Mouse (Mus musculus) left cerebral cortex, postnatal 10 days (tissue): Measurements from ENCODE around the gene Elp5. TPM values are rescaled to one million over a fixed set of nuclear protein-coding genes. Genes with fewer than 3 reads are reported as not detected.
A peak's percentile ranks its signal among the peaks of the same experiment; 100 is the strongest.

Experiments
- DNase-seq, 2 experiments: peaks; one replicate each; pipeline ENCODE4 v3.0.0; 2021 to 2022; ENCODE audit warnings: low spot score in 2 of 2, mixed read lengths in 1 of 2; ENCODE audit errors: extremely low spot score in 1 of 2
- intact Hi-C: fragments of 180-260 bp; cut with DNase I; formaldehyde crosslinking; loops from one replicate; pipeline ENCODE4 v1.15.1; 2025
- total RNA-seq, 2 experiments: library from RNA; stranded (reverse); gene quantifications; 2 replicates each; pipeline ENCODE4 v1.2.3; 2021

Elp5 gene
- total RNA-seq, 2 experiments from 2014 or later, result 114 to 125 TPM

- peak; percentile 96 to 98 for DNase-seq
- intact Hi-C loops, result no loop called here
These were observed 13.2 kb upstream of the Elp5 start, which contains the start of gene Phf23 for GRCm38 (mm10) chr11:69995391-69995960. Gene Phf23, plus strand, starts transcription at chr11:69995777.

GRCm38 (mm10) chr11:69994401-69995090 is 12.2 kb upstream of the Elp5 start:
- DNase-seq, result no peak
- intact Hi-C loops, result no loop called here

GRCm38 (mm10) chr11:69992932-69993331 is 10.6 kb upstream of the Elp5 start:
- DNase-seq, result no peak
- intact Hi-C loops, result no loop called here

DNA sequence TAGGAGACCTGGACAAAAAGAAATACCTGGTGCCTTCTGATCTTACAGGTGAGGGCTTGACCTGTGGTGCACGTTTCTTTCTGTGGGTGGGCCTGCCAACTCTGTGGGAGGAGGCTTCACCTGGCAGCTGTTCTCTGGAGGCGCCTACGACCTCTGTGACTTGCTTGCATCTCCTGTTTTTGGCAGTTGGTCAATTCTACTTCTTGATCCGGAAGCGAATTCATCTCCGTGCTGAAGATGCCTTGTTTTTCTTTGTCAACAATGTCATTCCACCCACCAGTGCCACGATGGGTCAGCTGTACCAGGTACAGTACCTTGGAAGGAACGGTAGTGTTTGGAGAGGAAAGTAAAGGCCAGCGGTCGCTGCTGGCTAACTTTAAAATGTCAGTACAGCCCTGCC is 10.1 kb upstream of the Elp5 start:
- no peak for DNase-seq
- intact Hi-C loops, result no loop called here

- no peak for DNase-seq
- intact Hi-C loops, result no loop called here
These were observed 9.4 kb upstream of the Elp5 start for GRCm38 (mm10) chr11:69991711-69992110.

DNA sequence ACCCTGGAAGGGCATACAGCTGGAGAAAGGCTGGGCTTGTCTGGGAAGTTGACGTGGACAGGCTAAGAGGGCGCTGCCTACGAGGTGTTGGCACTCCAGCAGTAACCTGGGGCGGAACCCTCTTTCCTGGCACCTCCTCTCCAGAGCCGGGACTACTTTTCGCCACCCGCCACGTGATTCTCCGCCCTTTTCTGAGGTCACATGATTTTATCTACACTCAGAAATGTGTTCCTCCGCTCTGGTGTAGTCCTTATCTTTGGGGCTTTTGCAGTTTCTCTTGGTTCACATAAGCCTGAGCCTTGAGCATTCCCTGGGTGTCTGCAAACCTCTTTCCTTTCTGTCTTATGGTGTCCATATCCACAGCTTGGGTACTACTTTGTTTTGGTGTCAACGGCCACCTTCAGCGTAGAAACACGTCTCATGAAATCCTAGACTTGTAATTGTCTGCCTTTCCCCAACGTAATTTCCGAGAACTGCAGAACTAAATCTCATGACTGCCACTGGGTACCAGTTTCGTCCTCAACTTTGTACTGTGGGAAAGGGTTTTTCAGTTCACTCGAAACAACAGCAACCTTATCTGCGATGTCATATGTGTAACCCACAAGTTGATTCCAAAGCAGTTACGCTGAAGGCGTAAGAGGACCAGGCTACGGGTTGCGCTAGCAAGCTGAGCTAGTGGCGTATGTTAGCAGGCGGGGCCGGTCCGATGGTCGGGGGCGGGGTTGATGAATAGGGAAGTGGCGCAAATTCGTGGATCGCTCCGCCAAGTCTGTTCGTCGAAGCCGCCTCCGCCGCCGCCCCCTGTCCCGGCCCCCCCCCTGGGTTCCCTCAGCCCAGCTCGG is 8.8 kb upstream of the Elp5 start, which contains the start of gene Gabarap:
Gene Gabarap, plus strand, starts transcription at position 294 of the 842 bp plus-strand sequence.
- intact Hi-C loops, result no loop called here
- peak; percentile 96 to 99 for DNase-seq

- intact Hi-C loops, result no loop called here
- DNase-seq, result no peak
These were observed 7.6 kb upstream of the Elp5 start for GRCm38 (mm10) chr11:69989949-69990348.

- intact Hi-C loops, result no loop called here
- DNase-seq, result no peak
These were observed 2.1 kb upstream of the Elp5 start for GRCm38 (mm10) chr11:69984431-69984830.

DNA sequence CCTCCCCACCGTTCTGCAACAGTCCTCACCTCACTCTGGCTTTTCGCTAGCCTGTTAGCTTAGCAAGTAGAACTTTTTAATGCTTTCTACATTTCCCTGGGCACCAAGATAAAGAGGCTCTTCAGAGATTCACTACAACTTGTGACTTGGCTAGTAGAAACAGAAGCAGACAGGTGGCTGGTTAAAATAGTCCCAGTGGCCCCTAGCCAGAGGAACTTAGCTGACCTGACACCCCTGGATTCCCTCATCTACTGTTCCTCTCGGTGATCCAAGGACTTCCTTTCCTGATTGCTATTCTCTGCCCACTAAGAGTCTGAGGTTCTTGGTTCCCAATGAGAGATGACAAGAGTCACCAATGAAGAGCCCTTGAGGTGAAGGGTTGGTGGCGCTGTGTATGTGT is 1.1 kb upstream of the Elp5 start:
- DNase-seq, result no peak
- intact Hi-C loops, result no loop called here

DNA sequence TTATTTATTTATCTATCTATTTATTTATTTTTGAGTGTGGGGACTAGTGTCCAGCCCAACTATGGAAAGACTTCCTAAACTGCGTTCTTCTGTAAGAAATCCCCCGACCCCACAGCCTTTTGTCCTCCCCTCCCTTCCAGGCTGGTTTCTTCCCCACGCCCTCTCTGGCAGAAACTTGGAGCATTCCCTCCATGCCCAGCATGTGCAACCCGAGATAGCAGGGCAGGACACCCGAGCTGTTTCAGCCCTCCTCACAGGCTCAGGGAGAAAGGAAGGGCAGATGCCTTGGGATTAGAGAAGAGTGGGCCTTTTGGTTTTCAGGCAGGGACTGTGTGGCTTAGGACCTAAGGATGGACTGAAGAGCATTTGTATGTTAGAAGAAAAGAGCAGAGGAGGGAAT is 560 bp upstream of the Elp5 start:
- DNase-seq, result no peak
- intact Hi-C loops, result no loop called here

DNA sequence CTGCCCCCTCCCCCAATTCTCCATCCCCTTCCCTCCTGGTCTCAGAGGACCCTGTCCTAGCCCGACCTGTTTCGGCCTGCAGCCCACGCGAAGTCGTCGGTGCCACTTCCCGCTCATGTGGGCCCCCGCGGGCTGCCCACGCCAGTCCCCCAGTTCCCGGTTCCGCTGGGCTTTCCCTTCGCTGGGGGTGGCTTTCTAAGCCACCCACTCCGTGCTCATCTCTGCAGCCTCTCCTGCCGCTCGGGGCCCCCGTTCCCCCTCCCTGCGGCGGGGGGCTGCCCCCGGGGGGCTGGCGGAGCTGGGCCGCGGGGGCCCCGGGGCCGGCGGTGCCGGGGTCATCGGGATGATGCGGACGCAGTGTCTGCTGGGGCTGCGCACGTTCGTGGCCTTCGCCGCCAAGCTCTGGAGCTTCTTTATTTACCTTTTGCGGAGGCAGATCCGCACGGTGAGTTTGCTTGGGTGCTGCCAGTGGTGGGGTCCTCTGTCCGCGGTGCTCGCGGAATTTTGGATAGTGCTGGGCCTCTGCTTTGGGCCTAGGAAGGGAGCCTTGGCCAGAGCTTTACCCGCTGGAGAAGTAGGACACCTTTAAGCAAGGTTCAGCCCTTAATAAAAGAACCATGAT is 1.1 kb downstream of the Elp5 start, which contains the start of gene Ctdnep1:
Gene Ctdnep1, plus strand, starts transcription at position 16 of the 622 bp plus-strand sequence.
- DNase-seq, result no peak
- intact Hi-C loops, result no loop called here

- DNase-seq, result peak; percentile 96 to 98
- intact Hi-C loops, result no loop called here
These were observed 1.8 kb downstream of the Elp5 start for GRCm38 (mm10) chr11:69980196-69981140.

DNA sequence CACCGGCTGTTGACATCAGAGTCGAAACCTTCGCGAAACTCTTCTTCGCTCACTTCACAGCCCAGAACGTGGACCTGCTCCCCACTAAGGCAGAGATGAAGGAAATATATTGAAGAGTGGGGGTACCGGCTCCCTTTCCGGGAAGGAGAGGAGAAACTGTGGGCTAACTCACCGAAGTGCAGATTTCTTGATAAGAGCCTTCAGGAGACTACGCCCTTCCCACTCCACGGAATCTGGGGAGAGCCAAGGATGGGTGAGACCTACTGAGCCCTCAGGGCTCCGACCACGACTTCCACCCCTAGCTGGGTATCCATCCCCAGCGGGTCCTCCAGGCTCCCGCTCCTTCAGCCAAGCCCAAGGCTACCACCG is 2.5 kb downstream of the Elp5 start:
- intact Hi-C loops, result no loop called here

GRCm38 (mm10) chr11:69976271-69976670 is 6.0 kb downstream of the Elp5 start:
- no peak for DNase-seq
- intact Hi-C loops, result no loop called here

More for the DNA sequence above, 2.5 kb downstream of the Elp5 start:
- DNase-seq, result no peak

DNA sequence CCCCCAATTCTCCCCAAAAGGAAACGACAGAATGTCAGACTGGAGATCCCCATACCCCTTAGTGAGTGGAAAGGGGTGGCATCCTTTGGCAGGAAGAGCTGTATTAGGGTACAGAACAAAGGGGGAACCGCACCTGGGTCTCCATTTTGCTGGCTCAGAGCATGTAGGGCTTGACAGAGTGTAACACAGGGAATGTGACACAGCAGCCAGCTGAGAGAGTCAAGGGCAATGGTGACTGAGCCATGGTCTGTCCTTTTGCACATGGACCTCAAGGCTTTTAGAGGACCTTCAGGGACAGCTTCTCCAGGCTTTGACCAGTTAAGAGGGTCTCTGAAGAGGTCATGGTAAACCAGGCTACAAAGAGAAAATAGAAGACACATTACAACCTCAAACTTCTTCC is 7.4 kb downstream of the Elp5 start:
- no peak for DNase-seq
- intact Hi-C loops, result no loop called here

- DNase-seq, result no peak
- intact Hi-C loops, result no loop called here
These were observed 11.5 kb downstream of the Elp5 start for GRCm38 (mm10) chr11:69970775-69971174.

DNA sequence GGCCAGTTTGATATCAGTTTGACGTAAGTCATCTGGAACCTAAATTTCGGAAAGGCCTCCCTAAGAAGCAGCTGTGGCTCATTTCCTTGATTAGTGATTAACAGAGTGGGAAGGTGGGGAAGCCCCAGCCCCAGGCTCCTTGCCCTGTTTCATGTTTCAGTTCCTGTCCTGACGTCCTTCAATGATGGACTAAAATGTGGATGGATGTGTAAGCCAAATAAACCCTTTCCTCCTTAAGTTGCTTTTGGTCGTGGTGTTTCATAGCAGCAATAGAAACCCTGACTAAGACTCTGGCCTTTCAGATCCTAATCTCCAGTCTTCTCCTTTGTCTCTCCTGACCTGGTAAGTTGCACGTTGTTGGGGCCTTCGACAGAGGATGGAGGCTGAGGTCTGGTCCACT is 12.1 kb downstream of the Elp5 start:
- no peak for DNase-seq
- intact Hi-C loops, result no loop called here

- DNase-seq, result no peak
- intact Hi-C loops, result no loop called here
These were observed 13.5 kb downstream of the Elp5 start for GRCm38 (mm10) chr11:69968793-69969192.
